Mouse (Mus musculus) frontal cortex, postnatal 36 days (tissue): Measurements from ENCODE around the gene Zg16.
"Not testable (repeated sequence)": the region's sequence is repeated elsewhere in the genome, so short reads cannot be mapped to it uniquely, and the experiment has no call there.

Experiments
- DNase-seq, 2 experiments: peaks; one replicate each; pipeline ENCODE4 v3.0.0; 2022; ENCODE audit warnings: low spot score in 2 of 2

Gene Zg16

GRCm38 (mm10) chr7:127104560-127105332 is 17.6 kb upstream of the Zg16 start:
- peak; percentile 76 to 87 for DNase-seq

GRCm38 (mm10) chr7:127103960-127104359 is 16.8 kb upstream of the Zg16 start:
- DNase-seq = no peak

GRCm38 (mm10) chr7:127102148-127102547 is 15.0 kb upstream of the Zg16 start:
- no peak for DNase-seq

- no peak for DNase-seq
These were observed 14.4 kb upstream of the Zg16 start for GRCm38 (mm10) chr7:127101451-127102016.

DNA sequence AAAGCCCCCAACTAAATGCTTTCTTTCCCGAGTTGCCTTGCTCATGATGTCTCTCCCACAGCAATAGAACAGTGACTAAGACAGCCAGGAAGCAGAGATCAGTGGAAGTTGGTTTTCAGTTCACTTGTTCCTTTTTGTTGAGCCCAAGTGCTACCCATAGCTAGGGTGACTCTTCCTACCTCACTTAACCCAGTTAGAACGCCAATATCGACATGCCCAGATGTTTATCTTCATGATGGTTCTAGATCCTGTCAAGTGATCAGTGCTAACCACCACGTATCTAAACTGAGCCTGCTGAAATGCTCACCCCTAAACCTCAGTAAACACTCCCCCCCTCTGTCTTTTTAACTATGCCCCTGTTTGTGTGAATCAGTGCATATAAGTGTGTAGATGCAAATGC is 12.4 kb upstream of the Zg16 start:
- no peak for DNase-seq

- DNase-seq = no peak
These were observed 11.8 kb upstream of the Zg16 start for GRCm38 (mm10) chr7:127098950-127099349.

DNA sequence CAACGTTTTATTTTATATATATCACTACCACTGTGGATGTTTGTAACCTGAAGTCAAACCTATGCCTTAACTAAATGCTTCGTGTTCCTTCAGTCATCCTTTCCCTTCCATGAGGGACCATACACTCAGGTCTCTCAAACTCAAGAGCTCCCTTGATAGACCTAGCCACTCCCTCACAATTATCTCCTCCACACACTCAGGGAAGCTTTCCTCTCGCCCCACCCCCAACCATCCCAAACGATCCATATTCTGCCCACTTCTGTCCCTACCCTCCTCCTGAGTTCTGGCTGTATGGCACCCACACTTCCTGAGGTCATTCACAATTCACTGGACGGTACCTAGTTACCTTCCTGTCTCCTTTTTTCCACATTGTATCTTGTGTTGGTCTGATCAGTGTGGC is 11.4 kb upstream of the Zg16 start:
- DNase-seq = no peak

- DNase-seq = no peak
These were observed 9.3 kb upstream of the Zg16 start for GRCm38 (mm10) chr7:127096456-127096855.

GRCm38 (mm10) chr7:127093914-127094313 is 6.8 kb upstream of the Zg16 start:
- DNase-seq = no peak

DNA sequence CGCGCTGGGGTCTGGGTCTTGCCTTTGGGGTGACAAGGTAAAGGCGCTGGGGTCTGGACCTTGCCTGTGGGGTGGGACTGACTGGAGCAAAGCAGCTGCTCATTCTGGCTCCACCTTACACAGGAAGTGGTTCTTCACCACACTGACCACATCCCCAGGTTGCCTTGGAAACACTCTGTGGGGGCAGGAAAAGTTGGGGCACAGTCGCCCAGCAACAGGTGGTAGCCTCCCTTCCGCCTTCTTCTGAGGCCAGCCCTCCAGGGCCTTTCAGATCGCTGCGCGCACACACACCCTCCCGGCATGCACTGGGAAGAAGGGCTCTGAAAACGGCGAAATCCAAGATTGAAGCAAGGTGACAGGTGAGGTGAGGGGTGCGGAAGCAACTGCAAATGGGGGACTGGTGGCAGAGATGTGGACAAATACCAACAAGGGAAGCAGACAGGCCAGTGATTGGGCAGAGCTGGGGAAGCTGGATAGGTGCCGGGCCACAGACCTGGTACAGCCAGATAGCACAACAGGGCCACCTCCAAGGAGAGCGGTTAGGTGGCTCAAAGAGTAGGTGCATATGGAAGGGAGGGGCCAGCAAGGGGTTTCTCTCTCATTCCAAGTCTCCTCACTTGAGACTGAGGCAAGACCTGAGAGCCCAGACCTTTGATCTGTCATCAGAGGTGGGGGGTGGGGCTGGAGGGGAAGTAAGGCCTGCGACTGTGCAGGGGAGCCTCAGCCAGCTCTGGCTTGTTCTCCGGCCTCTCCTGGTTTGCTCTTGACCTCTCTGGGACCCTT is 4.2 kb upstream of the Zg16 start, which contains the start of gene AI467606:
AI467606 (plus strand) TSS at position 246 of the 783 bp plus-strand sequence.
- DNase-seq = no peak

DNA sequence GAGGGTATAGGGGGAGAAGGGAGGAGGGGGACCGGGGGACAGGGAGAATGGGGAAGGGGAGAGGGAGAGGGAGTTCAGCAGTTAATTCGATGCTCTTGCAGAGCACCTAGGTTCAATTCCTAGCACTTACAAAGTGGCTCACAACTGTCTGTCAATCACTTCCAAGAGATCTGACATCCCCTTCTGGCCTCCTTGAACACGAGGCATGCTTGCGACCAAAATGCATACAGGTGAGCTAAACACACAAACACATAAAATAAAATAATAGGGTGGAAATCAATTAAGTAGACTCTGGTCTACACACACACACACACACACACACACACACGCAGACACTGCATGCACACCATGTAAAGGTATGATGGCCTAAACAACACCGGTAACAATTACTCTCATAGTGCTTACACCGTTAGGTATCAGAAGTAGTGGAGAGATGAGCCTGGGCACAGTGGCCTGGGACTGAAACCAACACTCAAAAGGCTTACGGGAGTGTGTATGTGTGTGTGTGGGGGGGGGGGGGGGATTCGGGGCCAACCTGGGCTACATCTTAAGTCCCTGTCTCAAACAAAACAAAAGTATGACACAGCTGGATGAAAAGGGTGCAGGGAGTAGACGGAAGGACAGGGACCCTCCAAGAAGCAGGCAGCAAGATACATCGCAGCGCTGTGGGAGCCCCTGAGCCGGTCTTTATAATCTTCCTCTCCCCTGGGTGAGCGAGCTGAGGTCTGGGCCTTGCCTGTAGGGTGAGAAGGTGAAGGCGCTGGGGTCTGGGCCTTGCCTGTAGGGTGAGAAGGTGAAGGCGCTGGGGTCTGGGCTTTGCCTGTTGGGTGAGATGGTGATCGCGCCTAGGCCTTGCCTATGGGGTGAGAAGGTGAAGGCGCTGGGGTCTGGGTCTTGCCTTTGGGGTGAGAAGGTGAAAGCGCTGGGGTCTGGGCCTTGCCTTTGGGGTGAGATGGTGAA is 3.3 kb upstream of the Zg16 start:
- DNase-seq = no peak

- no peak for DNase-seq
These were observed 2.0 kb upstream of the Zg16 start for GRCm38 (mm10) chr7:127088901-127089845.

DNA sequence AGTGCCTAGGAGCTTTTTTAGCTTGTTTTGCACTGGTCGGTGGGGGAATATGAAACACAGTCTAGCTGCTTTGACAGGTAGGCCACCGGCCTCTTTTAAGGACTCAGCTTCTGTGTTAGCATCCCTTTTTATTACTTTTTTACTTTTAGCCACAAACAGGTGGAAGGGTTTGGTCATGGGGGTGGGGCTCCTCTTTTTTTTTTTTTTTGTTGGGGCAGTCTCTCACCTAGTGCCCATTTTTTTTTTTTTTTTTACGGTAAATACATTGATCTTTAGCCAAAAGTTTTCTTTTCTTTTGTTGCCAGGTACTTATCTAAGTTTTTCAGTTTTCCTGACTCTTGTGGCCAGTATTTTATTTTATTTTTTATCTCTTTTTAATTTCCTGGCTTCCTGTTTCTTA is 955 bp upstream of the Zg16 start:
- no peak for DNase-seq

DNA sequence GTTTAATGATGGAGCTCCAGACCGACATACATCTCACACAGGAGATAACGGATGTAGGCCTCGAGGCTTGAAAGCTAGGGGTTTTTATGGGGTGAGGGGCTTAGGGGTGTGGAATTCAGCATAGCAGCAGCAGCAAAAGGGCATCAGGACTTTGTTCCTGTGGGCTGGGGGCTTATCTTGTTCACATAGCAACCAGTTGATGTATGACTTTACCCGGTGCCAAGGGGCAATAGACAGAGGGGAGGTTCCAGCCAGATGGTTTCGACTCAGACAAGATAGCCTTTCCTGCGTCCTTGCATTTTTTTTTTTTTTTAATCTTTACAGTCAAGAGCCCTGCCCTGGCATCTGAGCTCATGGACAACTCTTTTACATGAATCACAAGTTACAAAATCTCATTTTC is 1.4 kb downstream of the Zg16 start:
- not testable (repeated sequence) for DNase-seq

DNA sequence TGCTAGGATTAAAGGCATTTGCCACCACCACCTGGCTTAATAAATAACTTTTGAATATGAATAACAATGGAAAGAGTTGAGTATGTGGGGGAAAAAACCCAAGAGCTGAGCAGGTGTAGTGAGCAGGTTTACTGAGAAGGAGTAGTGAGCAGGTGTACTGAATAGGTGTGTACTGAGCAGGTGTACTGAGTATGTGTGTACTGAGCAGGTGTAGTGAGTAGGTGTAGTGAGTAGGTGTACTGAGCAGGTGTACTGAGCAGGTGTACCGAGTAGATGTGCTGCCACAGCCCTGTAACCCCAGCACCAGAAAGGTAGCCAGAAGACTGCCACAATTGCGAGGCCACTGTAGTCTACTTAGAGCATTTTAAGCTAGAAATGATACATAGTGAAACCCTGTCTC is 2.3 kb downstream of the Zg16 start:
- DNase-seq = no peak

GRCm38 (mm10) chr7:127083689-127084088 is 3.4 kb downstream of the Zg16 start:
- no peak for DNase-seq

GRCm38 (mm10) chr7:127082995-127083394 is 4.1 kb downstream of the Zg16 start:
- no peak for DNase-seq

DNA sequence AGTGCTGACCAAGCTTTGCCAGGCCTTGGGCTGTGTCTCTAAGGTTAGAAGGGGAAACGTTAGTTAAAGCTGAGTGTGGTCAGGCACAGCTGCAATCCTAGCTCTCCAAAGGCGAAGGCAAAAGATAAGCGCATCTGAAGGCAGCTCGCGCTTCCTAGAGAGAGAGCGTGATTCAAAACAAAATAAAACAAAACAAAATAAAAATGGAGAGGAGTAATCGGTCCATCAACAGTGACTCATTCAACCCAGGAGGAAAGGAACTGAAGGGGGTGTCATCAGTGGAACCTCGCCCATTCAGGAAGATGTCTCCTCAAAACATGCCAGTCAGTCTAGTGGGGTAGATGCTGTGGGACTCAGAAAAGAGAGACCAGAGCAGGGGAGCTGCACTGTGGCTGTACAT is 4.9 kb downstream of the Zg16 start:
- DNase-seq = no peak

GRCm38 (mm10) chr7:127080045-127080444 is 7.1 kb downstream of the Zg16 start:
- no peak for DNase-seq

GRCm38 (mm10) chr7:127077692-127078091 is 9.4 kb downstream of the Zg16 start:
- DNase-seq = no peak
